Mouse (Mus musculus) forebrain, embryonic 12.5 days (tissue): ENCODE results near the gene Pla1a. TPM values are rescaled to one million over a fixed set of nuclear protein-coding genes. Genes with fewer than 3 reads are reported as not detected.

Experiments used
- ATAC-seq: fragments of 200-750 bp; cut with Nextera tagmentation; 2 replicates; pipeline ENCODE4 v1.8.0; 2017; ENCODE audit warnings: moderate TSS enrichment; ENCODE audit not compliant: low FRiP score
- H3K27ac ChIP-seq: fragments of 300-500 bp; sonication (generic); 2 replicates; pipeline ENCODE4 v1.5.1; 2016; ENCODE audit warnings: mild to moderate bottlenecking
- H3K27me3 ChIP-seq: fragments of 300-500 bp; sonication (generic); 2 replicates; pipeline ENCODE4 v1.6.1; 2016; ENCODE audit warnings: mild to moderate bottlenecking
- H3K36me3 ChIP-seq: fragments of 300-500 bp; sonication (generic); replicated peaks from 2 replicates; pipeline ENCODE4 v1.6.1; 2016; ENCODE audit warnings: mild to moderate bottlenecking
- H3K4me1 ChIP-seq: fragments of 300-500 bp; sonication (generic); 2 replicates; pipeline ENCODE4 v1.6.1; 2016
- H3K4me2 ChIP-seq: fragments of 300-500 bp; sonication (generic); 2 replicates; pipeline ENCODE4 v1.6.1; 2016; ENCODE audit warnings: mild to moderate bottlenecking, moderate library complexity
- H3K4me3 ChIP-seq: fragments of 300-500 bp; sonication (generic); replicated peaks from 2 replicates; pipeline ENCODE4 v1.5.1; 2016; ENCODE audit warnings: mild to moderate bottlenecking
- H3K9ac ChIP-seq: fragments of 300-500 bp; sonication (generic); 2 replicates; pipeline ENCODE4 v1.6.1; 2016; ENCODE audit warnings: mild to moderate bottlenecking
- H3K9me3 ChIP-seq: fragments of 300-500 bp; sonication (generic); 2 replicates; pipeline ENCODE4 v1.6.1; 2016
- WGBS: fragments of 180-500 bp; shearing (Covaris S2); methylation state at CpG from one replicate; pipeline ENCODE4 v1.1.7; 2016; 5-methylcytosine and 5-hydroxymethylcytosine counted together
- polyA plus RNA-seq: library from polyadenylated mRNA; unstranded; fragments of >200 nt; fragmentation: Nextera tagmentation; extraction: Ambion mirVana; gene quantifications from 2 replicates; pipeline ENCODE4 v1.2.1, GENCODE M21; 2016

The Pla1a gene
- polyA plus RNA-seq, 1 experiment from 2014 or later: 0.15 TPM

GRCm38 (mm10) chr16:38468706-38469018 lies 35.7 kb upstream of the Pla1a start:
- no peak overlapping the region for H3K4me3 ChIP-seq
- ATAC-seq: no peak
- no peaks in the 10 kb centered on the region for H3K36me3 ChIP-seq
- H3K9me3 ChIP-seq: no peaks in the 10 kb centered on the region
- H3K4me2 ChIP-seq: no peak overlapping the region
- 43% methylated on average over 3 of the region's 3 CpGs for WGBS
- H3K27ac ChIP-seq: no peak overlapping the region
- no peaks in the 10 kb centered on the region for H3K4me1 ChIP-seq
- no peak overlapping the region for H3K9ac ChIP-seq
- H3K27me3 ChIP-seq: no peaks in the 10 kb centered on the region

GRCm38 (mm10) chr16:38467917-38468705 lies 35.2 kb upstream of the Pla1a start:
- Histone ChIP-seq H3K4me1 (no peaks in the 10 kb centered on the region), H3K27me3 (no peaks in the 10 kb centered on the region), H3K9me3 (no peaks in the 10 kb centered on the region), H3K4me2 (no peak overlapping the region), H3K4me3 (no peak overlapping the region), H3K9ac (no peak overlapping the region), H3K36me3 (no peaks in the 10 kb centered on the region), H3K27ac (no peak overlapping the region)
- WGBS: 87% methylated on average over 8 of the region's 8 CpGs
- no peak for ATAC-seq

GRCm38 (mm10) chr16:38467091-38467916 lies 34.4 kb upstream of the Pla1a start:
- 91% methylated on average over 13 of the region's 13 CpGs for WGBS
- no peaks in the 10 kb centered on the region for H3K4me1 ChIP-seq

GRCm38 (mm10) chr16:38466089-38466488 lies 33.1 kb upstream of the Pla1a start:
- Histone ChIP-seq H3K27me3 (no peaks in the 10 kb centered on the region), H3K9ac (no peak overlapping the region), H3K4me3 (no peak overlapping the region), H3K36me3 (no peaks in the 10 kb centered on the region), H3K9me3 (no peaks in the 10 kb centered on the region), H3K4me2 (no peak overlapping the region), H3K4me1 (no peaks in the 10 kb centered on the region), H3K27ac (no peak overlapping the region)
- WGBS: 81% methylated on average over 4 of the region's 4 CpGs
- ATAC-seq: no peak

More at GRCm38 (mm10) chr16:38467091-38467916, 34.4 kb upstream of the Pla1a start:
- no peaks in the 10 kb centered on the region for H3K27me3 ChIP-seq
- no peak overlapping the region for H3K4me2 ChIP-seq
- no peak overlapping the region for H3K9ac ChIP-seq
- H3K27ac ChIP-seq: no peak overlapping the region
- H3K36me3 ChIP-seq: no peaks in the 10 kb centered on the region
- H3K4me3 ChIP-seq: no peak overlapping the region
- no peaks in the 10 kb centered on the region for H3K9me3 ChIP-seq
- no peak for ATAC-seq

- no peaks in the 10 kb centered on the region for H3K4me1 ChIP-seq
- no peak overlapping the region for H3K9ac ChIP-seq
- no peak for ATAC-seq
- H3K9me3 ChIP-seq: no peaks in the 10 kb centered on the region
- H3K4me2 ChIP-seq: no peak overlapping the region
- H3K36me3 ChIP-seq: no peaks in the 10 kb centered on the region
- no peaks in the 10 kb centered on the region for H3K27me3 ChIP-seq
- no peak overlapping the region for H3K27ac ChIP-seq
- no peak overlapping the region for H3K4me3 ChIP-seq
- WGBS: 96% methylated on average over 5 of the region's 5 CpGs
Observed at GRCm38 (mm10) chr16:38463305-38463704, 30.4 kb upstream of the Pla1a start.

- Histone ChIP-seq H3K4me2 (no peak overlapping the region), H3K9me3 (no peaks in the 10 kb centered on the region), H3K36me3 (no peaks in the 10 kb centered on the region), H3K27ac (no peak overlapping the region), H3K9ac (no peak overlapping the region), H3K4me1 (no peaks in the 10 kb centered on the region), H3K4me3 (no peak overlapping the region), H3K27me3 (no peaks in the 10 kb centered on the region)
- ATAC-seq: no peak
- WGBS: 89% methylated on average over 7 of the region's 7 CpGs
Observed at GRCm38 (mm10) chr16:38462161-38462560, 29.2 kb upstream of the Pla1a start.

GRCm38 (mm10) chr16:38461749-38462148 lies 28.8 kb upstream of the Pla1a start:
- Histone ChIP-seq H3K9me3 (no peaks in the 10 kb centered on the region), H3K27ac (no peak overlapping the region), H3K4me1 (no peaks in the 10 kb centered on the region), H3K36me3 (no peaks in the 10 kb centered on the region), H3K9ac (no peak overlapping the region), H3K27me3 (no peaks in the 10 kb centered on the region), H3K4me3 (no peak overlapping the region), H3K4me2 (no peak overlapping the region)
- WGBS: 80% methylated on average over 8 of the region's 8 CpGs
- no peak for ATAC-seq

- 93% methylated on average over 4 of the region's 4 CpGs for WGBS
- H3K9ac ChIP-seq: no peak overlapping the region
- H3K36me3 ChIP-seq: no peaks in the 10 kb centered on the region
- H3K27me3 ChIP-seq: no peaks in the 10 kb centered on the region
- H3K9me3 ChIP-seq: no peaks in the 10 kb centered on the region
- no peak overlapping the region for H3K4me2 ChIP-seq
- H3K4me3 ChIP-seq: no peak overlapping the region
- ATAC-seq: no peak
- no peaks in the 10 kb centered on the region for H3K4me1 ChIP-seq
- H3K27ac ChIP-seq: no peak overlapping the region
Observed at GRCm38 (mm10) chr16:38459990-38460389, 27.0 kb upstream of the Pla1a start.

- Histone ChIP-seq H3K27me3 (no peaks in the 10 kb centered on the region), H3K9me3 (no peaks in the 10 kb centered on the region), H3K4me2 (no peak overlapping the region), H3K27ac (no peak overlapping the region), H3K36me3 (no peaks in the 10 kb centered on the region), H3K4me3 (no peak overlapping the region), H3K9ac (no peak overlapping the region), H3K4me1 (no peaks in the 10 kb centered on the region)
- no peak for ATAC-seq
- 79% methylated on average over 6 of the region's 6 CpGs for WGBS
Observed at GRCm38 (mm10) chr16:38458600-38459280, 25.8 kb upstream of the Pla1a start.

- Histone ChIP-seq H3K4me1 (0 out of 2 replicates have a peak, but pooled peaks cover 2% of the 10 kb centered on the region), H3K27me3 (no peaks in the 10 kb centered on the region), H3K36me3 (no peaks in the 10 kb centered on the region), H3K9ac (no peak overlapping the region), H3K9me3 (no peaks in the 10 kb centered on the region), H3K4me2 (no peak overlapping the region), H3K4me3 (no peak overlapping the region), H3K27ac (no peak overlapping the region)
- 63% methylated on average over 11 of the region's 11 CpGs for whole genome bisulfite sequencing
- no peak for ATAC-seq
Observed at GRCm38 (mm10) chr16:38456812-38457567, 24.0 kb upstream of the Pla1a start.

GRCm38 (mm10) chr16:38455511-38456418 lies 22.8 kb upstream of the Pla1a start, which contains the start of gene Cd80:
Gene Cd80, plus strand, starts transcription at chr16:38455561.
- 75% methylated on average over 17 of the region's 17 CpGs for WGBS
- Histone ChIP-seq H3K27me3 (no peaks in the 10 kb centered on the region), H3K4me3 (no peak within 1 kb of the TSS), H3K36me3 (no peaks in the 10 kb centered on the region), H3K27ac (no peak within 1 kb of the TSS), H3K9ac (no peak within 1 kb of the TSS), H3K9me3 (no peaks in the 10 kb centered on the region), H3K4me2 (no peak within 1 kb of the TSS), H3K4me1 (peaks cover 12% of the 10 kb centered on the region)
- ATAC-seq: no peak
